Mouse (Mus musculus): ENCODE data around the gene Ankmy2. TPM values are rescaled to one million over a fixed set of nuclear protein-coding genes. Genes with fewer than 3 reads are reported as not detected.

Gene Ankmy2
- polyA plus RNA-seq, 1 experiment, result 0.04 TPM

- Histone ChIP-seq H3K36me3 (ENCODE audit: control insufficient read depth) (no peaks in the 10 kb centered on the region), H3K27me3 (ENCODE audit: control insufficient read depth) (no peaks in the 10 kb centered on the region), H3K4me1 (ENCODE audit: control insufficient read depth) (no peaks in the 10 kb centered on the region), H3K9me3 (ENCODE audit: control insufficient read depth, low read length) (no peaks in the 10 kb centered on the region), H3K4me3 (replicated peaks) (no peak overlapping the region)
- TF ChIP-seq TAL1 (IDR thresholded peaks at IDR 0.05; ENCODE audit: low read length), result no peak
Measured at GRCm38 (mm10) chr12:36214389-36215148, 57.7 kb downstream of the Ankmy2 start.

GRCm38 (mm10) chr12:36215149-36215480 lies 58.2 kb downstream of the Ankmy2 start:
- Histone ChIP-seq H3K36me3 (ENCODE audit: control insufficient read depth) (no peaks in the 10 kb centered on the region), H3K9me3 (ENCODE audit: control insufficient read depth, low read length) (no peaks in the 10 kb centered on the region), H3K4me3 (replicated peaks) (no peak overlapping the region), H3K4me1 (ENCODE audit: control insufficient read depth) (no peaks in the 10 kb centered on the region), H3K27me3 (ENCODE audit: control insufficient read depth) (no peaks in the 10 kb centered on the region)
- TF ChIP-seq TAL1 (IDR thresholded peaks at IDR 0.05; ENCODE audit: low read length), result no peak
- TF ChIP-seq GATA1 (IDR thresholded peaks at IDR 0.05; ENCODE audit: low read length), result no peak

GRCm38 (mm10) chr12:36216230-36216629 lies 59.3 kb downstream of the Ankmy2 start:
- Histone ChIP-seq H3K36me3 (ENCODE audit: control insufficient read depth) (no peaks in the 10 kb centered on the region), H3K4me3 (replicated peaks) (no peak overlapping the region), H3K27me3 (ENCODE audit: control insufficient read depth) (no peaks in the 10 kb centered on the region), H3K9me3 (ENCODE audit: control insufficient read depth, low read length) (no peaks in the 10 kb centered on the region), H3K4me1 (ENCODE audit: control insufficient read depth) (no peaks in the 10 kb centered on the region)
- TF ChIP-seq GATA1 (IDR thresholded peaks at IDR 0.05; ENCODE audit: low read length) (no peak), TAL1 (IDR thresholded peaks at IDR 0.05; ENCODE audit: low read length) (no peak)

- no peaks in the 10 kb centered on the region for H3K36me3 ChIP-seq (ENCODE audit: control insufficient read depth)
- no peak overlapping the region for H3K4me3 ChIP-seq (replicated peaks)
- no peaks in the 10 kb centered on the region for H3K4me1 ChIP-seq (ENCODE audit: control insufficient read depth)
- no peaks in the 10 kb centered on the region for H3K9me3 ChIP-seq (ENCODE audit: control insufficient read depth, low read length)
- H3K27me3 ChIP-seq (ENCODE audit: control insufficient read depth), result no peaks in the 10 kb centered on the region
- TF ChIP-seq TAL1 (IDR thresholded peaks at IDR 0.05; ENCODE audit: low read length) (no peak), GATA1 (IDR thresholded peaks at IDR 0.05; ENCODE audit: low read length) (no peak)
Measured at GRCm38 (mm10) chr12:36216905-36217304, 60.0 kb downstream of the Ankmy2 start.

- no peaks in the 10 kb centered on the region for H3K36me3 ChIP-seq (ENCODE audit: control insufficient read depth)
- no peak for TF ChIP-seq TAL1 (IDR thresholded peaks at IDR 0.05; ENCODE audit: low read length)
- no peak for TF ChIP-seq GATA1 (IDR thresholded peaks at IDR 0.05; ENCODE audit: low read length)
- no peak overlapping the region for H3K4me3 ChIP-seq (replicated peaks)
- H3K9me3 ChIP-seq (ENCODE audit: control insufficient read depth, low read length), result no peaks in the 10 kb centered on the region
- H3K4me1 ChIP-seq (ENCODE audit: control insufficient read depth), result no peaks in the 10 kb centered on the region
- no peaks in the 10 kb centered on the region for H3K27me3 ChIP-seq (ENCODE audit: control insufficient read depth)
Measured at GRCm38 (mm10) chr12:36224392-36224791, 67.5 kb downstream of the Ankmy2 start.

- Histone ChIP-seq H3K9me3 (ENCODE audit: control insufficient read depth, low read length) (no peaks in the 10 kb centered on the region), H3K4me3 (replicated peaks) (no peak overlapping the region), H3K4me1 (ENCODE audit: control insufficient read depth) (no peaks in the 10 kb centered on the region), H3K27me3 (ENCODE audit: control insufficient read depth) (no peaks in the 10 kb centered on the region), H3K36me3 (ENCODE audit: control insufficient read depth) (no peaks in the 10 kb centered on the region)
- no peak for TF ChIP-seq GATA1 (IDR thresholded peaks at IDR 0.05; ENCODE audit: low read length)
- TF ChIP-seq TAL1 (IDR thresholded peaks at IDR 0.05; ENCODE audit: low read length), result no peak
Measured at GRCm38 (mm10) chr12:36231386-36231785, 74.5 kb downstream of the Ankmy2 start.

- H3K27me3 ChIP-seq (ENCODE audit: control insufficient read depth), result no peaks in the 10 kb centered on the region
- no peaks in the 10 kb centered on the region for H3K4me1 ChIP-seq (ENCODE audit: control insufficient read depth)
- H3K9me3 ChIP-seq (ENCODE audit: control insufficient read depth, low read length), result no peaks in the 10 kb centered on the region
- no peak overlapping the region for H3K4me3 ChIP-seq (replicated peaks)
- no peaks in the 10 kb centered on the region for H3K36me3 ChIP-seq (ENCODE audit: control insufficient read depth)
- no peak for TF ChIP-seq GATA1 (IDR thresholded peaks at IDR 0.05; ENCODE audit: low read length)
- no peak for TF ChIP-seq TAL1 (IDR thresholded peaks at IDR 0.05; ENCODE audit: low read length)
Measured at GRCm38 (mm10) chr12:36241171-36241570, 84.3 kb downstream of the Ankmy2 start.

Other genes with a start within 250 kb of the Ankmy2 start
- gene Agr3, start 231.5 kb upstream of the Ankmy2 start, polyA plus RNA-seq (2012), result not detected in 2 replicates
- gene Agr2, start 164.2 kb upstream of the Ankmy2 start, polyA plus RNA-seq (2012), result not detected in 2 replicates
- gene Tspan13, start 114.6 kb upstream of the Ankmy2 start, polyA plus RNA-seq (2012), result 2.1 and 2.3 TPM in 2 replicates
- gene Bzw2, start 966 bp downstream of the Ankmy2 start, polyA plus RNA-seq (2012), result 0.20 and 0.22 TPM in 2 replicates
- gene Lrrc72, start 96.3 kb downstream of the Ankmy2 start, polyA plus RNA-seq (2012), result not detected in 2 replicates
- gene Sostdc1, start 157.0 kb downstream of the Ankmy2 start, polyA plus RNA-seq (2012), result not detected in 2 replicates
- gene Ispd, start 224.3 kb downstream of the Ankmy2 start, polyA plus RNA-seq (2012), result not detected in 2 replicates
- not detected in 2 replicates for gene D630036H23Rik, start 225.1 kb downstream of the Ankmy2 start, polyA plus RNA-seq (2012)